Mouse (Mus musculus) limb, embryonic 14.5 days (tissue): ENCODE measurements at regions not wholly inside any gene's neighbourhood (a gene's known extent, or its start where the extent isn't known, plus 50 kb on each side); places are given as distances from the start of the nearest gene placed in this dataset.
A peak's percentile ranks its signal among the peaks of the same experiment; 100 is the strongest.
"Not testable (repeated sequence)": the region's sequence is repeated elsewhere in the genome, so short reads cannot be mapped to it uniquely, and the experiment has no call there.

ENCODE experiments used
- ATAC-seq: fragments of 200-750 bp; cut with Nextera tagmentation; 2 replicates; pipeline ENCODE4 v1.8.0; 2017; ENCODE audit warnings: low read depth, moderate number of reproducible peaks, moderate TSS enrichment; ENCODE audit not compliant: low FRiP score
- DNase-seq: peaks from one replicate; pipeline ENCODE4 v3.0.0-alpha.2; 2015; ENCODE audit warnings: low spot score
- H3K27ac ChIP-seq: fragments of 300-500 bp; sonication (generic); replicated peaks from 2 replicates; pipeline ENCODE4 v1.5.1; 2014; ENCODE audit warnings: low read depth, mild to moderate bottlenecking, low read length, moderate library complexity, mixed read lengths
- H3K27me3 ChIP-seq: fragments of 300-500 bp; sonication (generic); 2 replicates; pipeline ENCODE4 v1.6.1; 2014; ENCODE audit warnings: low read length, mixed read lengths; ENCODE audit not compliant: control insufficient read depth, insufficient read depth
- H3K36me3 ChIP-seq: fragments of 300-500 bp; sonication (generic); 2 replicates; pipeline ENCODE4 v1.6.1; 2014; ENCODE audit warnings: mild to moderate bottlenecking, low read length, moderate library complexity, mixed read lengths; ENCODE audit not compliant: control insufficient read depth, insufficient read depth
- H3K4me1 ChIP-seq: fragments of 300-500 bp; sonication (generic); 2 replicates; pipeline ENCODE4 v1.6.1; 2014; ENCODE audit warnings: antibody characterized with exemption, low read length, mixed read lengths; ENCODE audit not compliant: control insufficient read depth, insufficient read depth
- H3K4me2 ChIP-seq: fragments of 300-500 bp; sonication (generic); replicated peaks from 2 replicates; pipeline ENCODE4 v1.6.1; 2014; ENCODE audit warnings: low read depth, mild to moderate bottlenecking, low read length, moderate library complexity; ENCODE audit not compliant: severe bottlenecking
- H3K4me3 ChIP-seq: fragments of 300-500 bp; sonication (generic); replicated peaks from 2 replicates; pipeline ENCODE4 v1.5.1; 2014; ENCODE audit warnings: low read length
- H3K9ac ChIP-seq: fragments of 300-500 bp; sonication (generic); 2 replicates; pipeline ENCODE4 v1.6.1; 2014; ENCODE audit warnings: mild to moderate bottlenecking, low read depth, low read length, moderate library complexity; ENCODE audit not compliant: severe bottlenecking
- H3K9me3 ChIP-seq: fragments of 300-500 bp; sonication (generic); 2 replicates; pipeline ENCODE4 v1.6.1; 2016; ENCODE audit warnings: low read length; ENCODE audit not compliant: control insufficient read depth
- POLR2A ChIP-seq: fragments of 200-500 bp; IDR thresholded peaks from 2 replicates; pipeline ENCODE4 v1.8.0; 2012; ENCODE audit warnings: inconsistent platforms, mild to moderate bottlenecking, moderate library complexity, borderline replicate concordance; ENCODE audit not compliant: insufficient read depth, insufficient read length; ENCODE audit errors: extremely low read depth
- WGBS: fragments of 180-500 bp; shearing (Covaris S2); extraction: QIAGEN DNeasy Blood & Tissue Kit; methylation state at CpG from one replicate; pipeline ENCODE4 v1.1.7; 2014; 5-methylcytosine and 5-hydroxymethylcytosine counted together

GRCm38 (mm10) chr7:116729795-116730194 is 225.6 kb downstream of the Nucb2 start:
- peak; percentile 51 for DNase-seq
- peak; percentile 50; the same call in 1 of the 2 replicates for ATAC-seq

DNA sequence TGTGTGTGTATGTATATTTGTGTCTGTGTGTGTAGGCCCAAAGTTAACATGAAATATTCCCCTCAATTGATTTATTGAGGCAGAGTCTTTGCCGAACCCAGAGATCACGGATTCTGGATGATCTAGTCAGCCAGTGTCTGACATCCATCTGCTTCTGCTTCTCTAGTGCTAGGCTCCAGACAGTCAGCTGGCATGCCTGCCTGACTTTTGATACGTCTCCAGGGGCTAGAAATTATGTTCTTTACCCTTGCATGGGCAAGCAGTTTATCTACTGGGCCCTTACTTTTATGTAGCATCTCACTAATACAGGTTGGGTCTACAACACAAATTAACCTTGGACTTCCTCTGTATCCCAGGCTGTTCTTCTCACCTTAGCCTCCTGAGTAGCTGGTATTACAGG is 231.5 kb downstream of the Nucb2 start:
- no peak overlapping the region for H3K9ac ChIP-seq
- no peak for DNase-seq
- WGBS, result 46% methylated on average over 3 of the region's 3 CpGs
- no peaks in the 10 kb centered on the region for H3K27me3 ChIP-seq
- H3K4me2 ChIP-seq, result no peak overlapping the region
- no peak overlapping the region for H3K27ac ChIP-seq
- no peaks in the 10 kb centered on the region for H3K9me3 ChIP-seq
- H3K36me3 ChIP-seq, result no peaks in the 10 kb centered on the region
- no peak for TF ChIP-seq POLR2A
- no peaks in the 10 kb centered on the region for H3K4me1 ChIP-seq
- H3K4me3 ChIP-seq, result no peak overlapping the region
- ATAC-seq, result no peak

More at GRCm38 (mm10) chr7:116729795-116730194, 225.6 kb downstream of the Nucb2 start:
- Histone ChIP-seq H3K4me2 (no peak overlapping the region), H3K9ac (no peak overlapping the region), H3K27me3 (no peaks in the 10 kb centered on the region), H3K4me1 (peaks cover 10% of the 10 kb centered on the region; the same call in 1 of the 2 replicates), H3K9me3 (no peaks in the 10 kb centered on the region), H3K4me3 (no peak overlapping the region), H3K27ac (no peak overlapping the region), H3K36me3 (no peaks in the 10 kb centered on the region)
- no peak for TF ChIP-seq POLR2A
- 12% methylated on average over 4 of the region's 4 CpGs for WGBS

DNA sequence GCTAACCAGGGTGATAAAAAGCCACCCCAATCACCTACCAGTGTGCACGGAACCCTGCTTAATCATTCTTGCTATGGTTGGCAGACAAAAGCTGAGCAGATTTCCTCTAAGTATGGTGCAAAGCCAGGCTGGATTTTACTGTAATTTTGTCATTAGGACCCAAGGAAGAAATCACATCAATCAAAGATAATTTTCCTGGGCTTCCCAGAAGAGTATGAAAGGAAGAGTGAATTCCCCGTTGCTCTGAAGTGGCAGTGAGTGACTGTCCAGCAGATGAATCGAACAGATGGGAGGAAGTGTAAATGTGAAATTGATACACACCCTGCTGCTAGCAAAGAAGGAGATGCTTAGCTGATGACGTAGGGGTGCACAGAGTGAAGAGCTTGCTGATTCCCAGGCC is 232.2 kb downstream of the Nucb2 start:
- Histone ChIP-seq H3K27ac (no peak overlapping the region), H3K4me3 (no peak overlapping the region), H3K4me1 (no peaks in the 10 kb centered on the region), H3K36me3 (no peaks in the 10 kb centered on the region), H3K9me3 (no peaks in the 10 kb centered on the region), H3K4me2 (no peak overlapping the region), H3K27me3 (no peaks in the 10 kb centered on the region), H3K9ac (no peak overlapping the region)
- no peak for TF ChIP-seq POLR2A
- 56% methylated on average over 4 of the region's 4 CpGs for WGBS
- ATAC-seq, result no peak
- DNase-seq, result no peak

DNA sequence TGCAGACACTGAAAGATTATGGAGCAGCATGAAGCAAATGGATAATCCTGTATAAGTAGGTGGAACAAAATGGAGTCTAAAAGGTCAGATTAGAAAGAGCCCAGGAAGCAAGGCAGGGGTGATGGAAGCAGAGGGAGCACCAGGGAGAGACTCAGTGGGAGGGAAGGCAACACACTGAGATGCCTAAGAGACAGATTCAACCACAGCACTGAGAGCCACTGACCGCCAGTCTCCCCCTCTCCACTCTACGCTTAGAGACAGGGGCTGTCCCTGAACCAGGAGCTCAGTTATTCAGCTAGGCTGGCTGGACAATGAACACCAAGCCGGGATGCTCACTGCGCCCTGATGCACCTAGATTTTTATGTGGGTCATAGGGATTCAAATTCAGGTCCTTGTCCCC is 233.8 kb downstream of the Nucb2 start:
- ATAC-seq, result no peak
- 95% methylated on average over 3 of the region's 4 CpGs for WGBS
- no peak for DNase-seq
- Histone ChIP-seq H3K27me3 (no peaks in the 10 kb centered on the region), H3K36me3 (no peaks in the 10 kb centered on the region), H3K4me3 (no peak overlapping the region), H3K9ac (no peak overlapping the region), H3K4me2 (no peak overlapping the region), H3K4me1 (no peaks in the 10 kb centered on the region), H3K27ac (no peak overlapping the region), H3K9me3 (no peaks in the 10 kb centered on the region)
- TF ChIP-seq POLR2A, result no peak

DNA sequence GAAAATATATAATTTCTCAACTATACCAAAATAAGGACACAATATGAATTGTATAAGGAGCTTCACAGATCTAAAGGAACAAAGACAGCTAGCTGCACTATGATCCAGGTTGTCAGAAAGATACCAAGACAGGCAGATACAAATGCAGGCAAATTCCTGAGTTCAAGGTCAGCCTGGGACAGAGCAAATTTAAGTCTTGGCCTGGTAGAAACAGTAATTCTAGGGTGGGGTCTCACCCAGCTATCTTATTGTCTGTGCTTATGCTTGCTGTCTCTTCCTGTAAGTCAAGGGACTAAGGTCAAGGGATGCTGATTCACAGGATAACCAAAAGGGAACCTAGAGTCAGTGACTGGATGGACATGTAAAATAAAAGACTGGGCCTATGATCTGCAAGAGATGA is 250.4 kb downstream of the Nucb2 start:
- H3K36me3 ChIP-seq, result no peaks in the 10 kb centered on the region
- H3K4me2 ChIP-seq, result no peak overlapping the region
- no peaks in the 10 kb centered on the region for H3K4me1 ChIP-seq
- no peak overlapping the region for H3K9ac ChIP-seq
- no peak overlapping the region for H3K27ac ChIP-seq
- H3K9me3 ChIP-seq, result no peaks in the 10 kb centered on the region
- no peak overlapping the region for H3K4me3 ChIP-seq
- no peak for ATAC-seq
- TF ChIP-seq POLR2A, result no peak
- no peaks in the 10 kb centered on the region for H3K27me3 ChIP-seq
- no peak for DNase-seq

- not testable (repeated sequence) for H3K36me3 ChIP-seq, H3K4me1 ChIP-seq, H3K9ac ChIP-seq, H3K4me3 ChIP-seq, ATAC-seq, H3K27ac ChIP-seq, DNase-seq, H3K9me3 ChIP-seq, H3K27me3 ChIP-seq, H3K4me2 ChIP-seq
- WGBS, result 95% methylated on average over 19 of the region's 19 CpGs
Measured at GRCm38 (mm10) chr7:116792181-116792580, 288.0 kb downstream of the Nucb2 start.
